Mouse (Mus musculus) thymus, adult 18-20 months (tissue): ENCODE data around the gene Trim47.
A peak's percentile ranks its signal among the peaks of the same experiment; 100 is the strongest.

Source experiments
- DNase-seq, 2 experiments: peaks; one replicate each; pipeline ENCODE4 v3.0.0; 2022; ENCODE audit warnings: mixed read lengths in 2 of 2

The Trim47 gene

GRCm38 (mm10) chr11:116127156-116127980 lies at the start of gene Trim47:
Gene Trim47 (minus strand): TSS chr11:116127210.
- DNase-seq: no peak

DNA sequence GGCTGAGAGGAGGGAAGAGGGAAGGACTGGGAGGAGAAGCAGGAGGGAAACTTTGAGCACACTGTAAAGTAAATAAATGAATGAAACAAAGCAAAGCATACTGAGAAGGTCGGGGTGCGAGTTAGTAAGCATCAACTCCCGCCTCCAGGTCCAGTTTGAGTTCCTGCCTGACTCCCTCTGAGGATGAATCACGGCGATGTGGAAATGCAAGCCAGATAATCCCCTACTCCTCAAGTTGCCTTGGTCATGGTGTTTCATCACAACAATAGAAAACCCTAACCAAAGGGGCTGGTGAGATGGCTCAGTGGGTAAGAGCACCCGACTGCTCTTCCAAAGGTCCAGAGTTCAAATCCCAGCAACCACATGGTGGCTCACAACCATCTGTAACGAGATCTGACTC lies 49.0 kb upstream of the Trim47 start:
- no peak for DNase-seq

- no peak for DNase-seq
Observed at GRCm38 (mm10) chr11:116174775-116175448, 47.9 kb upstream of the Trim47 start.

DNA sequence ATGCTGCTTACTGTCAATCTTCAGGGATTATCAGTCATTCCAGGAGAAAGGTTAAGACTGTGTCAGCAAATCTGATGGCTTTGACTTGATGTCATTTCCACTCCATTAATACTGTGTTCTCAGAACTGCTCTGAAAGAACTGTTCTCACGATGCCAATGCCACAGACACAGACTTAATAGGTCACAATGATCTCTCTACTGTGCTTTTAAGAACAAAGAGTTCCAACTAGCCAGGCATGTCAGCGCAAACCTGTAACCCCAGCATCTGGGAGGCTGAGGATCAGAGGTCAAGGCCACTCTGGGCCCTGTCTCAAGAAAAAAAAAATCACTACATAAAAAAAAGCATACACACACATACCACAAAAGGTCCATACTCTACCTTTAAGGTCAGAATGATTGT lies 44.9 kb upstream of the Trim47 start:
- no peak for DNase-seq

DNA sequence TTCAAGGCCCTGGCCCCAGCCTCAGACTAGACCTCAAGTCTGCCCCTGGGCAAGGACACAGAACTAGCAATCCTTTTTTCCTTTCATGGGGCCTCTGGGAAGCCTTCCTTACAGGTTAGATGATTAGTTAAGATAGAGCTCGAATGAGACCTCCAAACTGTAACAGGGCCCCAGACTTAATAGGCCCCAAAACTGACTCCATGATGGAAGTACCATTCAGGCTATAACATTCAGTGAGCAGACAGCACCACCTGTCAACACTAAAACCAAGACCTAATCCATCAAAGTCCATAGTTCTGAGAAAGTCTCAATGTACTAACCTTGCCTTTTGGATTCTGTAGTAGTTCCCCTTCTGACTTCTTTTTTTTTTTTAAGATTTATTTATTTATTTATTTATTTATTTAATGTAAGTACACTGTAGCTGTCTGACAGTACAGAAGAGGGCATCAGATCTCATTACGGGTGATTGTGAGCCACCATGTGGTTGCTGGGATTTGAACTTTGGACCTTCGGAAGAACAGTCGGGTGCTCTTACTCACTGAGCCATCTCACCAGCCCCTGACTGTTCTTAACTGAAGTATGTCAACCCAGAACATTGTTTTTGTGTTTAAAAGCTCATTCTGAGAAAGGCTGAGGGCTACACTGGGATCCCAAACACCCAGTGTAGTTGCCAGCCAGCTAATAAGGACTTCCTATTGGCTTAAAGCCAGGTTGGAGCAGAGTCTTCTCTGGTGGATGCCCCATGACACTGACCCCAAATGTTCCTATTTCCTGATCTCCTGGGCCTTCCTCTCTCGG lies 43.2 kb upstream of the Trim47 start:
- DNase-seq: no peak

- no peak for DNase-seq
Observed at GRCm38 (mm10) chr11:116169214-116169613, 42.2 kb upstream of the Trim47 start.

DNA sequence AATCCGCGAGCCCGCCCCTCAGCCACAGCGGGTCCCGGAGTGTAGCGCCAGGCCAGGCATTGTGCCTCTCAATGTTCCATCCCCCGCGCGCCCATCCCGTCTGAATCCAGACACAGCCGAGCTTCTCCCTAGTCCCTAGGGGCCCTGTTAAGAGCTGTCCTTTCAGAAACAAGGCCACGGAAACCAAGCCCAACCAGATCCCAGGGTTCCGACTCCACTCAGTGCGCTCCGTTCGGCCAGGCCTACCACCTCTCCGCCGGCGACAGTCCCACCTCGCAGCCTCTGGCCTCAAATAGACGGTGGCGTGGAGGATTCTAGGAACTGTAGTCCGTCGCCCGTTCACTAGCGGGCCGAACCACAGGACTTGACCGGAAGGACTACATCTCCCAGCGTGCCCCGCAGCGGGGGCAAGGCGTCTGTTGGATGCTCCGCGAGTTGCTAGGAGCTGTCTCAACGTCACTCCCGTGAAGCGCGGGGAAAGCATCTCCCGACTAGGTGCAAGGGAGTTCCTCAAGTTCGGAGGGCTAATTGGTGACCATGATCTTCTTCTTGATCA lies 41.0 kb upstream of the Trim47 start, which contains the start of gene Fbf1:
TSS of gene Fbf1 (minus strand) at position 283 of the 556 bp plus-strand sequence.
- DNase-seq: peak; percentile 90 to 91

DNA sequence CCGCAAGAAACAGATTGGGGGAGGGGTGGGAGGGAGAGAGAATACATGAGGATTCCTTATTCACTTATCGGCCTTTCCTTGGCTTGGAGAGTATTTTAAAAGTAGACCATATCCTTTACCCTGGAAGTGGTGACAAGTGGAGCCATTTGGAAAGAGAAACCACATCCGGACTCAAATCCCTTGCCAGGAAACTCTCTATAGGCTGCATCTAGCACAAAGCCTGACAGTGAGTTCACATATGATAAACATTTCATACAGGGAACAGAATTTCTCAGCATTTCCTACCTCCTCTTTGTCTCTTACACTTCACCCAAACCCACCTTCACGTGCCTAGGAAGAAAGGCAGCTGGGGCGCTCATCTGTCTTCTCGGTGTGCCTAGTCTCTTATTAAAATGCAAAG lies 40.2 kb upstream of the Trim47 start:
- DNase-seq: no peak

DNA sequence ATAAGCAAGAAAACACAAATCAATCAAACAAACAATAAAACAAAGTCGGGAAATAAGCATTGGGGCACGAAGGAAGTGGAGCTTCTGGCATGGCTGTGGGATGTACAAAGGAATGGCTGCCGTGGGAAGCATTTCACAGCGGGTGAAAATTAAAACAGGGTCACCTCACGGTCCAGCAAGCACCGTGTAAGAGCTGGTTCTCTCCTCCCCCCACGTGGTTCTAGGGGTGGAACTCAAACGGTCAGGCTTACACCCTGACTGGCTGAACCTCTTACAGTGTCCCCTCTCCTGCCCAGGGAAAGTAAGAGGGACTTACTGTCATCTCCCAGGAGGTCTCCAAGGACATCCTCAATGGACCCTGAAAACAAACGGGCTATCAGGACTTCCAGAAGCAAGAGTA lies 36.0 kb upstream of the Trim47 start:
- DNase-seq: no peak

DNA sequence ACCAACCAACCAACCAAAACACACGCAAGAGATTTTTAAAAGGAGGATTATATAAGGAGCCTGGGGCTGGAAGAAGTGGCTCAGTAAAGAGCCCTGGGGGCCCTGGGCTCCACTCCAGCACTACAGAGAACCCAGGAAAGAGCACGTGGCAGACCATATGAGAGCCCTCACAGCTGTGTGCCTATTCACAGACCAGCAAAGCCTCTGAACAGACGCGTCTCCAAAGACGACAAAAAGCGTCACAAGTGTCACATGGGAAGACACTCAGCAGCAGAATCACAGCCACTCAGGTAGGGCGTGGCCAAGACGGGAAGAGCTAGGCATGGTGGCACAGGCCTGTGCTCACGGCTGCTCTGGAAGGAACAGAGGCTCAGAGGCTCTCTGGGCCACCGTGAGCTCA lies 35.1 kb upstream of the Trim47 start:
- DNase-seq: no peak

DNA sequence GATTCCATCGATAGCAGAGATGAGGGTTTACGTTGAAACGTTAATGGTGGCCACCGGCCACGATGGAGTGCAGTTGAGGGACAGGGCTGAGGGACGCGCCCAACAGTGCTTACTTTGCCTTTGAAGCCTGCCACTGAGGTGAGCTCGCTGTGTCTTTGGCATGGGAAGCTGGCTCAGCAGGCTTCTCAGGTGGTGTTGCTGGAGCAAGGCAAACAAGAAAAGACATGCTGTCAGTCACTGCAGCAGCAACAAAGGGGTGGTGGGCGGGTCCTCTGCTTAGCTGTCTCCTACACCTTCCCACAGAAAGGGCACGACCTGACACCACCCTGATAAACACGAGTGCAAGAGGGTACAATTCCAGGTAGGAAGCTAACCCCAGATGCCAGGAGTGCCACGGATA lies 34.3 kb upstream of the Trim47 start:
- no peak for DNase-seq

DNA sequence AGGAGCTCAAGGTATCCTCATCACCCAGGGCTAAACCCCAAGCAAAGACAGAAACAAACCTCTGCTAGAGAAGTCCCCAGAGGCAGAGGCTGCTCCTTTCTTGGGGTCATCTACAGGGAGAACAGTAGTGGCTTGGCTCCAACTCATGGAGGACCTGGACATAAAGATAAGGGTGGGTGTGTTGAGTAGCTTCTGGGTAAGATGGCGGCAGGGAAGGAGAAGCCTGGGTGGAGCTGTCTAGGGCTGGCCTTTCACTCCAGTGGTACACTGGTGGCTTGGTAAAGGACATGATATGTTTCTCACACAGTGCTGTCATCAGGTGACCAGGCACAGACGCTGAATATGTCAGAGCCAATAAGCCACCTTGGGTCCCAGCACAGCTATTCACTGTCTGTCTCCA lies 23.9 kb upstream of the Trim47 start:
- DNase-seq: no peak

DNA sequence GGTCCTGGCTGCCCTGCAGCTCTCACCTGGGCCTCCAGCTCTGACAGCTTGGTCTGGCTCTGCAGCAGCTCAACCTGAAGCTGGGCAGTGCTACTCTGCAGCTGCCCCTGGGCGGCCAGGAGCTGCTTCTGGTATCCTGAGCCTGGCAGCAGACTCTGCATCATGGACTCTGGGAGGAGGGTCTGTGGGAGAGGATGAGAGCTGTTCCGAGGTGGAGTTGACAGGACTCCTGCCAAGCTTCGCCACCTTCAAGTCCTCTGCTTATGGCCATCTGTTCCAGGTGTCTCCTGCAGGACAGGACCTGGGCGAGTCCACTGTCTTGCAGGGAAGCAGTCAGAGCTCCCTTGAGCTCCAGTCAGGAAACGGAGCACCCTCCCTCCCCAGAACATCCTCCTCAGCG lies 22.3 kb upstream of the Trim47 start:
- DNase-seq: no peak

DNA sequence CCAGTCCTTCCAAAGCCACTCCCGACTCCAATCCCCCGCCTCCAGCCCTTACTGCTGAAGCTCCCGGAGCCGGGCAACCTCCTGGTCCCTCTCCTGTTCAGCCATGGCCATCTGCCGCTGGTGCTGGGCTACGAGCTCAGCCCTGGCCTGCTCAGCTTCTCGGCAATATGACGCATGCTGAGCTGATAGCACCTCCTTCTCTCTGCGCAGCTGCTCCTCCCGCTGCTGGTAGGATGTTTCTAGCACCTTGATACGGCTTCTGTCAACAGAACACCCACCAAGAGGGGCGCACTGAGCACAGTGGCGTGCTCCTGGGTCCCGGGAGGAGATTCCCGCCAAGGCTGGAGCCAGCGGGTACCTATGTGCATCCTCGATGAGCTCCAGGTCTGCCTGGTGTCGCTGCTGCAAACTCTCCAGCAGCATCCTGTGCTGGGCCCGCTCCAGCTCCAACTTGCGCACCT lies 21.8 kb upstream of the Trim47 start:
- DNase-seq: no peak

DNA sequence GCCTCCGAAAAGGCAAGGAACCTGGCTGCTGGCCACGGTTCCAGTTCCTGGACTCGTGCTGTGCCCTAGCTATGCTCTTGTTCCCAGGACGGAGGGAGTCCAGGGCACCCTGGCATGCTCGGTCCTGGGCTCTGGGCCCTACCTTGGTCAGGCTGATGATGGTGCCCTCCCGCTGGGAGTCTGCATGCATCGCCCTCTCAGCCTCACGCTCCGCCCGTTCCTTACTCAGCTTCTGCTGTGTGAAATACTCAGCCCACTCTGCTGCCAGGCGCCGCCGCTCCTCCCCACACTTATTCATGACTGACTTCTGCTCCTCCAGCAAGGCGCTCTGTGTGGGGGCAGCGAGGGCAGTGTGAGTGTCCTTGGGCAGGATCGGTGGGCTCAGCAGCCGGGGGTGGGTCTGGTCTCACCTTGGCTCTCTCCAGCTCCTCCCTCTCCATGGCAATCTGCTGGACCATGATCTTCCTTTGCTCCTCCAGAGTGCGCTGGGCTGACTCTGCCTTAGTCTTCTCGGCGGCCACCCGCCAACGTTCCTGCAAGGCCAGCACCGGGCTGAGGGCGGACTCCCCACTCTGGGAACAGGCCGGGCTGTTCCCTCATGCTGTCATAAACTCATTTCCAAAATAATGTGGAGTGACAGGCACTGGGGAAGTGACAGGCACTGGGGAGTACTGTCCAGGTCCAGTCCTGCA lies 19.4 kb upstream of the Trim47 start:
- DNase-seq: no peak

DNA sequence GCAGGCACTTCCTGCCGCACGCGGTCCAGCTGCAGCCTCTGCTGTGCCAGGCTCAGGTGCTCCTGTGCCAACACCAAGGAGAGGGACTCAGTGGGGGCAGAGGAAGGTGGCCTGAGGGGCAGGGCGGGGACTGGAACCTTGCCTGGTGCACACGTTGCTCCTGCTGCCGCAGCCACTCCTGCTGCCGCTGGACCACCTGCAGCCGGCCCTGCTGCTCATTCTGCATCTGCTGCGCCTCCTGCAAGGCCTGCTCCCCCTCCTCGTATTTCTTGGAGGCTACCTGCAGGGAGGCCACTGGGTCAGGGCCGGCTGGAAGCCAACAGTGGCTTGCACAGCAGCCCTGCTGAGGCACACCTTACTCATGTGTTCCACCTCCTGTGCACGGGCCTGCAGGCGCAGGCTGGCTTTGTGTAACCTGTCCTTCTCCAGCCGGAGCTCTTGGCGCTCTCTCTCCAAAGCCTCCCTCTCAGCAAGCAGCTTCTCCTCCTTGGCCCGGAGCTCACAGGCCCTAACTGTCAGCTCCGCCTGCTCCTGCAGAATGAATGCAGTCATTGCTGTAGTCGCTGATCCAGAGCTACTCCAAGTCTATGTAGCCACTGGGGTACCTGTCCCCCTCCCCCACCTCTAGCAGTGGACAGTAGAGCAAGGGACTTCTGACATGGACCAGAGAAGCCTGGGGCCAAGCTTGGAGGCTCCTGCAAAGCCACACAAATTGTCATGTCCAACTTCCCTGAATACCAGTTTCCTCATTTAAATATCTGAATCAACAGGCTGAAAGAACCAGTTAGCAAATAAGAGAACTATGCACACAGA lies 18.7 kb upstream of the Trim47 start:
- no peak for DNase-seq

- DNase-seq: no peak
Observed at GRCm38 (mm10) chr11:116143468-116143867, 16.5 kb upstream of the Trim47 start.

- DNase-seq: no peak
Observed at GRCm38 (mm10) chr11:116142211-116142991, 15.4 kb upstream of the Trim47 start.

GRCm38 (mm10) chr11:116138468-116139138 lies 11.6 kb upstream of the Trim47 start, which contains the start of gene Mrpl38:
Gene Mrpl38 (minus strand): TSS chr11:116138868.
- peak; percentile 77 to 86 for DNase-seq

DNA sequence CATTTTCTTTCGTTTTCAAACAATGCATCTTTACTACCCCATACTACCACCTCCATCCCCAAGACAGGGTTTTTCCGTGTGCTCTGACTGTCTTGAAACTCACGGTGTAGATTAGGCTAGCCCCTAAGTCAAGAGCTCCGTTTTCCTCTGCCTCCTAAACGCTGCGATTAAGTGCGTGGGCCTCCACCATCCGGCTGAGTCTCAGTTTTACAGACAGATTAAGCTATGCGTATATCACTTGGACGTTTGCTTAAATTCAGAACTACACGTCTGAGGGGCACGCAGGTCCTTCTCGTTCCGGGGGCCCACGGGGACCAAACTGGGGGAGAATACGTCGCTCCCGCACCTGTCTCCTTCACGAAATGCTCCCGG lies 11.1 kb upstream of the Trim47 start:
- DNase-seq: no peak
